ENCODE assay signal across 15 mouse cellular contexts in the genomic region with DNA sequence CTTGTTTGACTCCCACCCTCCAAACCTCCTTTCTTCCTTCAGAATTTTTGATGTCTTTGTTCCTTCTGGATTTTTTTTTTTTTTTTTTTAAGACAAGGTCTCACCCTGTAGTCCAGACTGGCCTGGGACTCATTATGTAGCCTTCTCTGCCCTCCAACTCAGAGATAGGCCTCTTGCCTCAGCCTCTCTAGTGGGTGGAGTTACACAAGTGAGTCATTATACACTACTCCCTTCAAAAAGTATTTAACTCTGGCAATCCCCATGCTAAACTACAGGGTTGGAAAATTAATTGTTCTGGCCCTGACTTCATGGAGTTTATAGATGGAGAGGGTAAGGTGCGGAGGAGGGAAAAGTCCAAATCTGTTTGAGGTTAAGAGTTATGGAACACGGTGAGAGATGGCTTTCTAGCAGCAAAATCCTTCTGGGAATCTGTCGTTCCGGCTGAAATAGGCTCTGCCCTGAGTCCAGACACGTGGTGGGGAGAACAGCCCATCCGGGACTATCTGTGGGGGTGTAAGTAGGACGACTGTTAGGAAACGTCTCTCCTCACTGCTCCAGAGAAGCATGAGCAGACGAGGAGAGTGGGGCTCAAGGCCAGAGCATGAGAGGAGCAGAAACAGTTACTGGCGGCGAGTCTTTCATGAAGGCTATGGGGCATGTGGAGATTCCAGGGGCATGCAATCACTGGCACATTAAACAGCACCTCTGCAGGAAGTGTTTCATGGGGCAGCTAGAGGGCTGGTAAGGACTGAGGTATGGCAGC. TPM values are rescaled to one million over a fixed set of nuclear protein-coding genes. Genes with fewer than 3 reads are reported as not detected.
DNase-seq lines count a peak whose midpoint lies in the region; ATAC-seq and TF ChIP-seq lines count a peak whose summit lies in the region.
"Had no signal": no experiment of that assay in that cellular context is flagged by ENCODE, and none has a peak within 500 bp of the region (broad histone marks: within the 10 kb centered on the region; RNA-seq: fewer than 3 reads in every experiment).

No protein-coding gene starts in this region.

- intact Hi-C loops in gastrocnemius, adult 2 months (cut with DNase I): no loop called here
- intact Hi-C loops in left cerebral cortex, postnatal 14 days (cut with DNase I): no loop called here

- H3K27me3 ChIP-seq in limb, embryonic 15.5 days: no peaks in the 10 kb centered on the region
- H3K27me3 ChIP-seq: midbrain, embryonic 12.5 days; stomach, embryonic 15.5 days had no signal

- no peak overlapping the region for H3K4me2 ChIP-seq in limb, embryonic 15.5 days
- H3K4me2 ChIP-seq: midbrain, embryonic 12.5 days; stomach, embryonic 15.5 days had no signal

- TF ChIP-seq CTCF in gastrocnemius, adult 2 months (IDR thresholded peaks at IDR 0.05): no peak

- ATAC-seq in limb, embryonic 15.5 days (ENCODE audit: insufficient number of reproducible peaks, low FRiP score, low TSS enrichment, low read depth): peak; percentile 30; the same call in 1 of the 2 replicates
- ATAC-seq: intestine, postnatal 0 days; liver, postnatal 0 days had no signal

- no peaks in the 10 kb centered on the region for H3K9me3 ChIP-seq in limb, embryonic 15.5 days
- H3K9me3 ChIP-seq: midbrain, embryonic 12.5 days; stomach, embryonic 15.5 days had no signal

- H3K4me1 ChIP-seq in limb, embryonic 15.5 days: 0 out of 2 replicates have a peak, but pooled peaks cover 2% of the 10 kb centered on the region
- H3K4me1 ChIP-seq: midbrain, embryonic 12.5 days; stomach, embryonic 15.5 days had no signal

- peak overlapping the region; percentile 51; the same call in 1 of the 2 replicates for H3K27ac ChIP-seq in gastrocnemius, adult 2 months
- 0 out of 2 replicates have a peak overlapping the region, but pooled peaks have one; percentile 24 for H3K27ac ChIP-seq in limb, embryonic 15.5 days
- H3K27ac ChIP-seq: midbrain, embryonic 12.5 days; stomach, embryonic 15.5 days had no signal

- WGBS in limb, embryonic 15.5 days: 49% methylated on average over 11 of the region's 11 CpGs

- no peaks in the 10 kb centered on the region for H3K36me3 ChIP-seq in limb, embryonic 15.5 days
- H3K36me3 ChIP-seq: midbrain, embryonic 12.5 days; stomach, embryonic 15.5 days had no signal

- no peak overlapping the region; the same call in 1 of the 2 replicates for H3K4me3 ChIP-seq in gastrocnemius, adult 2 months
- H3K4me3 ChIP-seq in limb, embryonic 15.5 days: no peak overlapping the region
- H3K4me3 ChIP-seq: midbrain, embryonic 12.5 days; stomach, embryonic 15.5 days had no signal

- H3K9ac ChIP-seq in limb, embryonic 15.5 days: no peak overlapping the region
- H3K9ac ChIP-seq: liver, postnatal 0 days; midbrain, embryonic 12.5 days; stomach, embryonic 15.5 days had no signal

- DNase-seq in gastrocnemius, adult 2 months: peak; percentile 23
- DNase-seq in gastrocnemius, adult 8-10 months (ENCODE audit: low spot score in 2 of 2): no peak
- DNase-seq in adrenal gland, adult 2 months: peak; percentile 66
- peak; percentile 7 for DNase-seq in gastrocnemius, postnatal 10 days
- no peak for DNase-seq in layer of hippocampus, postnatal 25 days (ENCODE audit: extremely low spot score in 1 of 2, low spot score in 1 of 2)
- no peak for DNase-seq in urinary bladder, postnatal 14 days (ENCODE audit: low spot score)
- no peak for DNase-seq in left cerebral cortex, postnatal 14 days (ENCODE audit: low spot score in 2 of 2)
- DNase-seq: cerebellum, adult 9-10 months; kidney, postnatal 10 days; liver, postnatal 0 days; lung, postnatal 4 days had no signal

RNA-seq across cellular contexts. Expression of gene Mettl21a, which starts 32.5 kb away (rescaled TPM):
- 10 to 100 TPM in 1 of 2 experiments, 1 to 10 TPM in 1; 8.1 to 10.6 TPM for total RNA-seq in gastrocnemius, adult 2 months (2021)
- total RNA-seq in gastrocnemius, adult 8-10 months (2022): 10 to 100 TPM in 2 of 4 experiments, 1 to 10 TPM in 2; 8.0 to 14.6 (median 10.0) TPM
- 10 to 100 TPM in 1 of 2 experiments, 1 to 10 TPM in 1; 9.4 to 16.6 TPM for total RNA-seq in adrenal gland, adult 2 months (2021)
- 13.7 and 17.2 TPM in 2 replicates for polyA plus RNA-seq in adrenal gland, adult 2 months (2012; rRNA removed)
- 10 to 100 TPM in 1 of 2 experiments, 1 to 10 TPM in 1; 8.0 to 15.1 TPM for total RNA-seq in gastrocnemius, postnatal 10 days (2021)
- polyA plus RNA-seq in limb, embryonic 15.5 days (2015; fragmentation: Nextera tagmentation; extraction: Ambion mirVana): 25.4 and 31.7 TPM in 2 replicates
- 10 to 100 TPM in 1 of 2 experiments, 1 to 10 TPM in 1; 9.4 to 10.4 TPM for total RNA-seq in layer of hippocampus, postnatal 25 days (2021)
- total RNA-seq in left cerebral cortex, postnatal 14 days (2021): 10 to 100 TPM in 1 of 2 experiments, 1 to 10 TPM in 1; 8.7 to 11.1 TPM

RNA-seq across cellular contexts. Expression of gene Ccnyl1, which starts 40.7 kb away (rescaled TPM):
- 10 to 100 TPM; 19.7 to 20.5 TPM for total RNA-seq in gastrocnemius, adult 2 months (2021)
- total RNA-seq in gastrocnemius, adult 8-10 months (2022): 10 to 100 TPM; 17.3 to 28.6 (median 22.4) TPM
- total RNA-seq in adrenal gland, adult 2 months (2021): 10 to 100 TPM; 16.9 to 17.2 TPM
- polyA plus RNA-seq in adrenal gland, adult 2 months (2012; rRNA removed): 30.9 and 35.8 TPM in 2 replicates
- 10 to 100 TPM; 20.0 to 25.1 TPM for total RNA-seq in gastrocnemius, postnatal 10 days (2021)
- 4.1 and 4.5 TPM in 2 replicates for polyA plus RNA-seq in limb, embryonic 15.5 days (2015; fragmentation: Nextera tagmentation; extraction: Ambion mirVana)
- total RNA-seq in layer of hippocampus, postnatal 25 days (2021): 10 to 100 TPM; 14.4 to 19.5 TPM
- 10 to 100 TPM; 26.0 to 27.8 TPM for total RNA-seq in left cerebral cortex, postnatal 14 days (2021)

Comparison
In these comparisons a context has a peak if more than half of its experiments do, and no peak if none do; other contexts are left out.
1. DNase-seq: peak in gastrocnemius, adult 2 months (single experiment), adrenal gland, adult 2 months (single experiment) and gastrocnemius, postnatal 10 days (single experiment); none in gastrocnemius, adult 8-10 months (0 of 2), layer of hippocampus, postnatal 25 days (0 of 2), urinary bladder, postnatal 14 days (single experiment) and left cerebral cortex, postnatal 14 days (0 of 2).